Mouse (Mus musculus): ENCODE results near the gene Tsr2. TPM values are rescaled to one million over a fixed set of nuclear protein-coding genes. Genes with fewer than 3 reads are reported as not detected.

Gene Tsr2
- polyA plus RNA-seq, 1 experiment from 2014 or later = 34.2 TPM

Other genes with a start within 250 kb of the Tsr2 start
- 28.1 and 29.4 TPM in 2 replicates for gene Gnl3l, start 79.2 kb downstream of the Tsr2 start, polyA plus RNA-seq (2014; fragmentation: Nextera tagmentation; extraction: Ambion mirVana)
- gene Fgd1, start 50.4 kb downstream of the Tsr2 start, polyA plus RNA-seq (2014; fragmentation: Nextera tagmentation; extraction: Ambion mirVana) = 11.5 and 13.1 TPM in 2 replicates
- 3.7 and 4.8 TPM in 2 replicates for gene Wnk3, start 101.5 kb upstream of the Tsr2 start, polyA plus RNA-seq (2014; fragmentation: Nextera tagmentation; extraction: Ambion mirVana)
- gene Fam120c, start 247.6 kb upstream of the Tsr2 start, polyA plus RNA-seq (2014; fragmentation: Nextera tagmentation; extraction: Ambion mirVana) = 4.7 TPM in 2 replicates

Data from stomach, embryonic 14.5 days (tissue).